Mouse (Mus musculus) lung, adult 2 months (tissue): Measurements from ENCODE around the gene Mrtfa.

Experiments
- CTCF ChIP-seq: fragments of 200-500 bp; IDR thresholded peaks from 2 replicates; pipeline ENCODE4 v1.5.1; 2011; ENCODE audit warnings: mild to moderate bottlenecking, low read length, control low read depth; ENCODE audit not compliant: insufficient read depth
- POLR2A ChIP-seq: fragments of 200-500 bp; IDR thresholded peaks from 2 replicates; pipeline ENCODE4 v1.6.1; 2011; ENCODE audit warnings: low read depth, mild to moderate bottlenecking, control low read depth, low read length, borderline replicate concordance; ENCODE audit errors: extremely low read depth

GRCm38 (mm10) chr15:81031611-81032010 is 158.9 kb downstream of the Mrtfa start:
- no peak for TF ChIP-seq POLR2A
- no peak for TF ChIP-seq CTCF
